Mouse (Mus musculus): ENCODE results near the gene Pde8b.

DNA sequence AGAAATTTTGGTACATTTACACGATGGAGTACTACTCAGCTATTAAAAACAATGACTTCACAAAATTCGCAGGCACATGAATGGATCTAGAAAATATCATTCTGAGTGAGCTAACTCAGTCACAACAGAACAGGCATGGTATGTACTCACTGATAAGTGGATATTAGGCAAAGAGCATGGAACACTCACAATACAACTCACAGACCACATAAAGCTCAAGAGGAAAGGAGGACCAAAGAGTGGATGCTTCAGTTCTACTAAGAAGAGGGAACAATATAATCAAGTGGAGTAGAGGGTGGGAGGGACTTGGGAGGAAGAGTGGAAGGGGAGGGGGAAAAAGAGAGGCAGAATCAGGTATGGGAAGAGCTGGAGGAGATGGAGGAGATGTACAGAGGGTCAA lies 66.5 kb downstream of the Pde8b start:
- TF ChIP-seq CTCF (IDR thresholded peaks at IDR 0.05; ENCODE audit: control insufficient read depth, insufficient read depth, insufficient read length): no peak
- no peak for TF ChIP-seq USF1 (IDR thresholded peaks at IDR 0.05; ENCODE audit: low read depth)
- TF ChIP-seq FOSL1 (IDR thresholded peaks at IDR 0.05; ENCODE audit: insufficient read depth, low read length, poor library complexity, severe bottlenecking): no peak
- no peak for TF ChIP-seq MYOD1 (IDR thresholded peaks at IDR 0.05; ENCODE audit: control insufficient read depth, insufficient read length, low read depth)
- no peak for TF ChIP-seq MAX (IDR thresholded peaks at IDR 0.05)

Measured in C2C12 (cell line).